Mouse (Mus musculus) induced T-regulatory cell, adult 2 months (primary cell): ENCODE results near the gene Dhx57.

Experiments
- DNase-seq: peaks from one replicate; pipeline ENCODE4 v3.0.0-alpha.2; 2012; ENCODE audit warnings: low read depth

The Dhx57 gene

GRCm38 (mm10) chr17:80193075-80193474, 97.2 kb downstream of the Dhx57 start:
- peak; percentile 80 for DNase-seq
